Mouse (Mus musculus): ENCODE measurements around the gene Bloc1s5. TPM values are rescaled to one million over a fixed set of nuclear protein-coding genes. Genes with fewer than 3 reads are reported as not detected.

Bloc1s5 gene
- polyA plus RNA-seq, 1 experiment from 2014 or later = 20.8 TPM

- H3K4me2 ChIP-seq = no peak overlapping the region
- no peaks in the 10 kb centered on the region for H3K4me1 ChIP-seq (replicated peaks)
- no peaks in the 10 kb centered on the region for H3K9me3 ChIP-seq
- ATAC-seq (ENCODE audit: low FRiP score, low read depth) = no peak
- H3K9ac ChIP-seq = no peak overlapping the region
- WGBS = 93% methylated on average over 4 of the region's 4 CpGs
- H3K27ac ChIP-seq (replicated peaks) = no peak overlapping the region
- no peaks in the 10 kb centered on the region for H3K27me3 ChIP-seq
- H3K4me3 ChIP-seq = no peak overlapping the region
- H3K36me3 ChIP-seq = no peaks in the 10 kb centered on the region
These were observed 88.2 kb downstream of the Bloc1s5 start for GRCm38 (mm10) chr13:38546754-38547153.

DNA sequence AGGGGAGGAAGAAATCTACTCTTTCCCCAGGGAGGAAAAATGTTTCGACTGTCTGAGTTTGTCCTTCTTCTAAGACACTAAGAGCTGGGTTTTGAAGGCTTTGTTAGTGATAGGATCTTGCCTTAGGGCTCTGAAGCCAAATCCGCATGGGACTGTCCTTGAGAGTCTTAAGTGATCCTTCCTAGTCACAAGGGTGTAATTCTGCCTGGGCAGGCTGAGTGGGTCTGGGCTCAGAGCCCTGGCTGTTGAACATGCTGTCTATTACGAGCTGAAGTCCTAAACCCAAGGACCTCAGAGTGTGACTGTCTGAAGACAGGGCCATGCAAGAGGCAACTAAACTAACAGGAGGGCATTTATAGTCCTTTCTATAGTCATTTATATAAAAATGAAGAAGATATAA lies 89.4 kb downstream of the Bloc1s5 start:
- H3K9ac ChIP-seq = no peak overlapping the region
- H3K4me1 ChIP-seq (replicated peaks) = no peaks in the 10 kb centered on the region
- WGBS = 79% methylated on average over 3 of the region's 3 CpGs
- H3K4me3 ChIP-seq = no peak overlapping the region
- no peaks in the 10 kb centered on the region for H3K36me3 ChIP-seq
- ATAC-seq (ENCODE audit: low FRiP score, low read depth) = no peak
- H3K27ac ChIP-seq (replicated peaks) = no peak overlapping the region
- H3K9me3 ChIP-seq = no peaks in the 10 kb centered on the region
- H3K27me3 ChIP-seq = no peaks in the 10 kb centered on the region
- H3K4me2 ChIP-seq = no peak overlapping the region

GRCm38 (mm10) chr13:38544769-38545445 lies 90.0 kb downstream of the Bloc1s5 start:
- Histone ChIP-seq H3K4me3 (no peak overlapping the region), H3K4me1 (replicated peaks) (no peaks in the 10 kb centered on the region), H3K9me3 (no peaks in the 10 kb centered on the region), H3K36me3 (no peaks in the 10 kb centered on the region), H3K4me2 (no peak overlapping the region), H3K27ac (replicated peaks) (no peak overlapping the region), H3K9ac (no peak overlapping the region), H3K27me3 (no peaks in the 10 kb centered on the region)
- 92% methylated on average over 8 of the region's 8 CpGs for WGBS
- ATAC-seq (ENCODE audit: low FRiP score, low read depth) = no peak

DNA sequence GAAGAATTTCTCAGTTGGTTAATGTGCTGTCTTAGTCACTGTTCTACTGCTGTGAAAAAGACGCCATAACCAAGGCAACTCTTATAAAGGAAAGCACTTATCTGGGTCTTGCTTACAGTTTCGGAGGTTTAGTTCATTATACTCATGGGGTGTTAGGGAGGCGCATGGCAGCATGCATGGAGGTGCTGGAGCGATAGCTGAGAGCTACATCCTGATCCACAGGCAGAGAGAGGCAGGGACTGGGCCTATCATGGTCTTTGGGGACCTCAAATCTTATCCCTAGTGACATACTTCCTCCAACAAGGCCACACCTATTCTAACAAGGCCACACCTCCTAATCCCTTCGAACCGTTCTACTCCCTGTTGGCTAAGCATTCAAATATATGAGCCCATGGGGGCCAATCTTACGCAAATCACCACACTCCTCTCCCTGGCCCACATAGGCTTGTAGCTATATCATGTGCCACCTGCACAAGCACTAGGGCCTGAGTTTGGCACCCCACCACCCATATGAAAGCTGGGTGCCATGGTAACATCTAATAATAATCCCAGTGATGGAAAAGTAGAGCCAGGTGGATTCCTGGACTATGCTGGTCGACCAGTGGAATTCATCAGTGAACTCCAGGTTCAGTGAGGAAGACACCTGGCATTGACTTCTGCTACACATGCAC lies 91.3 kb downstream of the Bloc1s5 start:
- Histone ChIP-seq H3K9ac (no peak overlapping the region), H3K27ac (replicated peaks) (no peak overlapping the region), H3K9me3 (no peaks in the 10 kb centered on the region), H3K27me3 (no peaks in the 10 kb centered on the region), H3K36me3 (no peaks in the 10 kb centered on the region), H3K4me1 (replicated peaks) (no peaks in the 10 kb centered on the region), H3K4me3 (no peak overlapping the region), H3K4me2 (no peak overlapping the region)
- 69% methylated on average over 8 of the region's 8 CpGs for WGBS
- no peak for ATAC-seq (ENCODE audit: low FRiP score, low read depth)

Other genes starting within 250 kb of the Bloc1s5 start
- gene Txndc5, start 106.3 kb downstream of the Bloc1s5 start, polyA plus RNA-seq (2015; fragmentation: Nextera tagmentation; extraction: Ambion mirVana) = 89.2 and 92.6 TPM in 2 replicates
- 97.5 and 106 TPM in 2 replicates for gene Eef1e1, start 23.9 kb upstream of the Bloc1s5 start, polyA plus RNA-seq (2015; fragmentation: Nextera tagmentation; extraction: Ambion mirVana)

Measured in hindbrain, embryonic 15.5 days (tissue).